Mouse (Mus musculus): ENCODE data around the gene Gm10447.

Gene Gm10447

GRCm38 (mm10) chr11:53485719-53486118 is 28.8 kb upstream of the Gm10447 start:
- no peak for TF ChIP-seq GATA4 (IDR thresholded peaks at IDR 0.05; ENCODE audit: insufficient replicate concordance, low read length)

GRCm38 (mm10) chr11:53483159-53483891 is 26.4 kb upstream of the Gm10447 start:
- no peak for TF ChIP-seq GATA4 (IDR thresholded peaks at IDR 0.05; ENCODE audit: insufficient replicate concordance, low read length)

GRCm38 (mm10) chr11:53481088-53481730 is 24.3 kb upstream of the Gm10447 start:
- no peak for TF ChIP-seq GATA4 (IDR thresholded peaks at IDR 0.05; ENCODE audit: insufficient replicate concordance, low read length)

GRCm38 (mm10) chr11:53479783-53480301 is 22.9 kb upstream of the Gm10447 start, which contains the start of the genes Gm9945 and Sowaha:
Gene Gm9945 (plus strand): TSS chr11:53480166.
Gene Sowaha (minus strand): TSS chr11:53480274.
- TF ChIP-seq GATA4 (IDR thresholded peaks at IDR 0.05; ENCODE audit: insufficient replicate concordance, low read length) = no peak

GRCm38 (mm10) chr11:53479171-53479782 is 22.4 kb upstream of the Gm10447 start:
- TF ChIP-seq GATA4 (IDR thresholded peaks at IDR 0.05; ENCODE audit: insufficient replicate concordance, low read length) = no peak

GRCm38 (mm10) chr11:53478383-53479170 is 21.7 kb upstream of the Gm10447 start:
- no peak for TF ChIP-seq GATA4 (IDR thresholded peaks at IDR 0.05; ENCODE audit: insufficient replicate concordance, low read length)

- TF ChIP-seq GATA4 (IDR thresholded peaks at IDR 0.05; ENCODE audit: insufficient replicate concordance, low read length) = no peak
These were observed 20.9 kb upstream of the Gm10447 start for GRCm38 (mm10) chr11:53477833-53478232.

- no peak for TF ChIP-seq GATA4 (IDR thresholded peaks at IDR 0.05; ENCODE audit: insufficient replicate concordance, low read length)
These were observed 18.7 kb upstream of the Gm10447 start for GRCm38 (mm10) chr11:53475620-53476019.

GRCm38 (mm10) chr11:53472709-53473108 is 15.8 kb upstream of the Gm10447 start:
- TF ChIP-seq GATA4 (IDR thresholded peaks at IDR 0.05; ENCODE audit: insufficient replicate concordance, low read length) = no peak

GRCm38 (mm10) chr11:53469968-53470695 is 13.2 kb upstream of the Gm10447 start, which contains the start of gene Gm9837:
Gene Gm9837 (minus strand): TSS chr11:53470479.
- TF ChIP-seq GATA4 (IDR thresholded peaks at IDR 0.05; ENCODE audit: insufficient replicate concordance, low read length) = peak; percentile 32; the same call in 1 of the 2 replicates

GRCm38 (mm10) chr11:53469294-53469967 is 12.5 kb upstream of the Gm10447 start:
- no peak for TF ChIP-seq GATA4 (IDR thresholded peaks at IDR 0.05; ENCODE audit: insufficient replicate concordance, low read length)

GRCm38 (mm10) chr11:53466231-53466971 is 9.5 kb upstream of the Gm10447 start:
- TF ChIP-seq GATA4 (IDR thresholded peaks at IDR 0.05; ENCODE audit: insufficient replicate concordance, low read length) = no peak
